Mouse (Mus musculus): ENCODE measurements around the gene Rbfox1.

DNA sequence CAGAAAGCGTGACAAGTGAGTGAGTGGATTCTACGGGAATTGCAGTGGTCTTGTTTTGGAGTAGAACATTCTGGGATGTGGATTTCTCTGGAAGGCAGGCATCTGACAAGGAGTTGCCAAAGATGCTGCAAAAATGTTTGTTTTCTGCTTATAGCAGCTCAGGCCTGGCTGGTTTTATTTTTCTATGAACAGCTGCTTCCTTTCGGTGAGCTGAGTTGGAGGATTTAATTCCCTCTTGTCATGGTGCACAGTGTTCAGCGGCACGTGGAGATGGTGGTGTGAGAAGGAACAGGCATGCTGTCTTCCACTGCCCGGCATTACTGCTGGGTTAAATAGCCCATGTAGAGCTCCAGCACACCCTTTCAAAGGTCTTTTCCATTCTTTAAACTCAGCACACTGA, 428.5 kb downstream of the Rbfox1 start:
- TF ChIP-seq GATA1 (IDR thresholded peaks at IDR 0.05; ENCODE audit: borderline replicate concordance, low read length): no peak
- TF ChIP-seq FLI1 (IDR thresholded peaks at IDR 0.05; ENCODE audit: low read length): no peak

Data from megakaryocyte, embryonic 14.5 days (primary cell).